Mouse (Mus musculus) frontal cortex, adult 2 months (tissue): ENCODE measurements around the gene Tet2. TPM values are rescaled to one million over a fixed set of nuclear protein-coding genes. Genes with fewer than 3 reads are reported as not detected.
"Not testable (repeated sequence)": the region's sequence is repeated elsewhere in the genome, so short reads cannot be mapped to it uniquely, and the experiment has no call there.

ENCODE experiments used
- DNase-seq, 2 experiments: peaks; one replicate each; pipeline ENCODE4 v3.0.0; 2022; ENCODE audit warnings: low spot score in 1 of 2; ENCODE audit errors: extremely low spot score in 1 of 2
- polyA plus RNA-seq: library from polyadenylated mRNA; depleted of rRNA; stranded (reverse); fragments of >200 nt; gene quantifications from 2 replicates; pipeline ENCODE4 v1.2.3, GENCODE M21; 2012

The Tet2 gene
- polyA plus RNA-seq, 1 experiment: 33.1 TPM

- no peak for DNase-seq
Measured at GRCm38 (mm10) chr3:133549385-133550170, 4.6 kb upstream of the Tet2 start.

- DNase-seq: no peak
Measured at GRCm38 (mm10) chr3:133548613-133549012, 3.7 kb upstream of the Tet2 start.

GRCm38 (mm10) chr3:133546790-133547189 is 1.9 kb upstream of the Tet2 start:
- DNase-seq: no peak

- no peak for DNase-seq
Measured at GRCm38 (mm10) chr3:133545304-133545666, 346 bp upstream of the Tet2 start.

- DNase-seq: peak; percentile 88 to 93
Measured at GRCm38 (mm10) chr3:133544131-133544550, 798 bp downstream of the Tet2 start.

GRCm38 (mm10) chr3:133543101-133544020 is 1.6 kb downstream of the Tet2 start:
- DNase-seq: peak in 1 of 2 experiments; percentile 54

GRCm38 (mm10) chr3:133542084-133542483 is 2.9 kb downstream of the Tet2 start:
- no peak for DNase-seq

- DNase-seq: no peak
Measured at GRCm38 (mm10) chr3:133541000-133541399, 3.9 kb downstream of the Tet2 start.

GRCm38 (mm10) chr3:133539991-133540390 is 4.9 kb downstream of the Tet2 start:
- DNase-seq: no peak

- DNase-seq: not testable (repeated sequence)
Measured at GRCm38 (mm10) chr3:133538499-133538898, 6.4 kb downstream of the Tet2 start.

- no peak for DNase-seq
Measured at GRCm38 (mm10) chr3:133535644-133536043, 9.3 kb downstream of the Tet2 start.

GRCm38 (mm10) chr3:133534066-133534465 is 10.9 kb downstream of the Tet2 start:
- DNase-seq: no peak

- no peak for DNase-seq
Measured at GRCm38 (mm10) chr3:133533272-133533995, 11.5 kb downstream of the Tet2 start.

GRCm38 (mm10) chr3:133532806-133533205 is 12.1 kb downstream of the Tet2 start:
- DNase-seq: no peak

GRCm38 (mm10) chr3:133532252-133532651 is 12.7 kb downstream of the Tet2 start:
- no peak for DNase-seq

GRCm38 (mm10) chr3:133531101-133531500 is 13.8 kb downstream of the Tet2 start:
- no peak for DNase-seq

- no peak for DNase-seq
Measured at GRCm38 (mm10) chr3:133530664-133531063, 14.3 kb downstream of the Tet2 start.

- DNase-seq: no peak
Measured at GRCm38 (mm10) chr3:133526119-133526723, 18.7 kb downstream of the Tet2 start.

- DNase-seq: no peak
Measured at GRCm38 (mm10) chr3:133525578-133525977, 19.4 kb downstream of the Tet2 start.

- no peak for DNase-seq
Measured at GRCm38 (mm10) chr3:133524341-133525050, 20.4 kb downstream of the Tet2 start.
